ENCODE assay signal across 30 mouse cellular contexts in genomic region chr14:61810836-61811235, GRCm38 (mm10).
DNase-seq lines count a peak whose midpoint lies in the region; ATAC-seq and TF ChIP-seq lines count a peak whose summit lies in the region.
"Had no signal": no experiment of that assay in that cellular context is flagged by ENCODE, and none has a peak within 500 bp of the region (broad histone marks: within the 10 kb centered on the region; RNA-seq: fewer than 3 reads in every experiment).

No protein-coding gene starts in this region.

- H3K4me3 ChIP-seq in heart, embryonic 10.5 days: no peak overlapping the region
- no peak overlapping the region for H3K4me3 ChIP-seq in hindbrain, postnatal 0 days (ENCODE audit: low read length)
- H3K4me3 ChIP-seq in hindbrain, embryonic 12.5 days: no peak overlapping the region
- no peak overlapping the region for H3K4me3 ChIP-seq in embryonic facial prominence, embryonic 12.5 days
- H3K4me3 ChIP-seq in limb, embryonic 14.5 days (replicated peaks; ENCODE audit: low read length): no peak overlapping the region
- H3K4me3 ChIP-seq: forebrain, embryonic 12.5 days; layer of hippocampus, adult 2 months; left cerebral cortex, adult 2 months; midbrain, embryonic 15.5 days; myocyte; neural tube, embryonic 13.5 days had no signal

- TF ChIP-seq POLR2A in limb, embryonic 14.5 days (IDR thresholded peaks at IDR 0.05; ENCODE audit: borderline replicate concordance, extremely low read depth, insufficient read depth, insufficient read length): no peak

- H3K27ac ChIP-seq in heart, embryonic 10.5 days: no peak overlapping the region
- no peak overlapping the region for H3K27ac ChIP-seq in hindbrain, postnatal 0 days
- no peak overlapping the region for H3K27ac ChIP-seq in hindbrain, embryonic 12.5 days
- peak overlapping the region; percentile 31; the same call in 1 of the 2 replicates for H3K27ac ChIP-seq in embryonic facial prominence, embryonic 12.5 days
- H3K27ac ChIP-seq in limb, embryonic 14.5 days (replicated peaks; ENCODE audit: low read depth, low read length): peak overlapping the region; percentile 43; the same call in 1 of the 2 replicates
- H3K27ac ChIP-seq: forebrain, embryonic 12.5 days; layer of hippocampus, adult 2 months; left cerebral cortex, adult 2 months; liver, embryonic 14.5 days; macrophage; midbrain, embryonic 15.5 days; neural tube, embryonic 13.5 days had no signal

- no peaks in the 10 kb centered on the region for H3K9me3 ChIP-seq in heart, embryonic 10.5 days
- H3K9me3 ChIP-seq in hindbrain, postnatal 0 days (ENCODE audit: low read length): no peaks in the 10 kb centered on the region
- H3K9me3 ChIP-seq in hindbrain, embryonic 12.5 days (replicated peaks): no peaks in the 10 kb centered on the region
- H3K9me3 ChIP-seq in embryonic facial prominence, embryonic 12.5 days: no peaks in the 10 kb centered on the region
- no peaks in the 10 kb centered on the region for H3K9me3 ChIP-seq in limb, embryonic 14.5 days (ENCODE audit: control insufficient read depth, low read length)
- H3K9me3 ChIP-seq: forebrain, embryonic 12.5 days; G1E; midbrain, embryonic 15.5 days; neural tube, embryonic 13.5 days had no signal

- DNase-seq in heart, adult 11 months: peak; percentile 66
- DNase-seq in heart, embryonic 10.5 days (ENCODE audit: low spot score): no peak
- DNase-seq in hindbrain, postnatal 0 days (ENCODE audit: low spot score): no peak
- peak; percentile 48 for DNase-seq in limb, embryonic 14.5 days (ENCODE audit: low spot score)
- DNase-seq: adrenal gland, adult 8-10 months; cerebellum, adult 2 months; cerebellum, postnatal 14 days; forebrain, postnatal 0 days; gastrocnemius, postnatal 10 days; heart, postnatal 10 days; kidney, adult 18-20 months; kidney, postnatal 36 days; liver; lung, adult 2 months; lung, postnatal 10 days; right cerebral cortex, postnatal 25 days; thymus, postnatal 14 days had no signal

- 0 out of 2 replicates have a peak, but pooled peaks cover 9% of the 10 kb centered on the region for H3K27me3 ChIP-seq in heart, embryonic 10.5 days (ENCODE audit: insufficient read depth, poor library complexity, severe bottlenecking)
- H3K27me3 ChIP-seq in hindbrain, postnatal 0 days (ENCODE audit: insufficient read depth, low read length): no peaks in the 10 kb centered on the region
- no peaks in the 10 kb centered on the region for H3K27me3 ChIP-seq in hindbrain, embryonic 12.5 days
- no peaks in the 10 kb centered on the region for H3K27me3 ChIP-seq in embryonic facial prominence, embryonic 12.5 days
- H3K27me3 ChIP-seq in limb, embryonic 14.5 days (ENCODE audit: control insufficient read depth, insufficient read depth, low read length): no peaks in the 10 kb centered on the region
- H3K27me3 ChIP-seq: forebrain, embryonic 12.5 days; midbrain, embryonic 15.5 days; neural tube, embryonic 13.5 days had no signal

- H3K36me3 ChIP-seq in heart, embryonic 10.5 days: no peaks in the 10 kb centered on the region
- H3K36me3 ChIP-seq in hindbrain, postnatal 0 days (ENCODE audit: insufficient read depth, low read length): no peaks in the 10 kb centered on the region
- no peaks in the 10 kb centered on the region for H3K36me3 ChIP-seq in hindbrain, embryonic 12.5 days
- no peaks in the 10 kb centered on the region for H3K36me3 ChIP-seq in embryonic facial prominence, embryonic 12.5 days
- no peaks in the 10 kb centered on the region for H3K36me3 ChIP-seq in limb, embryonic 14.5 days (ENCODE audit: control insufficient read depth, insufficient read depth, low read length)
- H3K36me3 ChIP-seq: forebrain, embryonic 12.5 days; G1E; midbrain, embryonic 15.5 days; neural tube, embryonic 13.5 days had no signal

- no peak overlapping the region for H3K9ac ChIP-seq in hindbrain, postnatal 0 days (replicated peaks; ENCODE audit: low read length)
- no peak overlapping the region for H3K9ac ChIP-seq in hindbrain, embryonic 12.5 days
- H3K9ac ChIP-seq in embryonic facial prominence, embryonic 12.5 days: no peak overlapping the region
- H3K9ac ChIP-seq in limb, embryonic 14.5 days (ENCODE audit: low read depth, low read length, severe bottlenecking): no peak overlapping the region
- H3K9ac ChIP-seq: forebrain, embryonic 12.5 days; forebrain, postnatal 0 days; liver, embryonic 14.5 days; midbrain, embryonic 15.5 days; neural tube, embryonic 13.5 days had no signal

- 0 out of 2 replicates have a peak overlapping the region, but pooled peaks have one; percentile 5 for H3K4me2 ChIP-seq in hindbrain, postnatal 0 days (ENCODE audit: low read depth, low read length)
- H3K4me2 ChIP-seq in hindbrain, embryonic 12.5 days (replicated peaks): no peak overlapping the region
- peak overlapping the region; percentile 8; the same call in 1 of the 2 replicates for H3K4me2 ChIP-seq in embryonic facial prominence, embryonic 12.5 days (replicated peaks)
- H3K4me2 ChIP-seq in limb, embryonic 14.5 days (replicated peaks; ENCODE audit: low read depth, low read length, severe bottlenecking): peak overlapping the region; percentile 17; the same call in 1 of the 2 replicates
- H3K4me2 ChIP-seq: forebrain, embryonic 12.5 days; heart, embryonic 11.5 days; midbrain, embryonic 15.5 days; neural tube, embryonic 13.5 days had no signal

- WGBS in heart, embryonic 10.5 days: 78% methylated on average over 5 of the region's 5 CpGs
- WGBS in hindbrain, postnatal 0 days: 69% methylated on average over 5 of the region's 5 CpGs
- 75% methylated on average over 5 of the region's 5 CpGs for WGBS in hindbrain, embryonic 12.5 days
- 30% methylated on average over 5 of the region's 5 CpGs for WGBS in embryonic facial prominence, embryonic 12.5 days
- 22% methylated on average over 5 of the region's 5 CpGs for WGBS in limb, embryonic 14.5 days

- no peaks in the 10 kb centered on the region for H3K4me1 ChIP-seq in heart, embryonic 10.5 days
- 0 out of 2 replicates have a peak, but pooled peaks cover 3% of the 10 kb centered on the region for H3K4me1 ChIP-seq in hindbrain, postnatal 0 days (ENCODE audit: insufficient read depth, low read length)
- H3K4me1 ChIP-seq in hindbrain, embryonic 12.5 days: peaks cover 7% of the 10 kb centered on the region
- peaks cover 31% of the 10 kb centered on the region; the same call in 1 of the 2 replicates for H3K4me1 ChIP-seq in embryonic facial prominence, embryonic 12.5 days
- peaks cover 34% of the 10 kb centered on the region for H3K4me1 ChIP-seq in limb, embryonic 14.5 days (ENCODE audit: control insufficient read depth, insufficient read depth, low read length)

- no peak for TF ChIP-seq CTCF in hindbrain, postnatal 0 days (IDR thresholded peaks at IDR 0.05; ENCODE audit: low read depth)

- no peak for ATAC-seq in hindbrain, postnatal 0 days
- ATAC-seq in hindbrain, embryonic 12.5 days (ENCODE audit: low FRiP score): no peak
- ATAC-seq in embryonic facial prominence, embryonic 12.5 days (ENCODE audit: insufficient number of reproducible peaks, insufficient read depth, low FRiP score, low TSS enrichment): no peak
- ATAC-seq in limb, embryonic 14.5 days (ENCODE audit: low FRiP score, low read depth): no peak
- no peak for ATAC-seq in megakaryocyte-erythroid progenitor cell, adult 5-6 weeks (replicated peaks; ENCODE audit: low FRiP score, low TSS enrichment, poor library complexity, severe bottlenecking)
- ATAC-seq: forebrain, postnatal 0 days; midbrain, embryonic 15.5 days had no signal

Comparison
In these comparisons a context has a peak if more than half of its experiments do, and no peak if none do; other contexts are left out.
1. DNase-seq: peak in heart, adult 11 months (single experiment) and limb, embryonic 14.5 days (single experiment); none in heart, embryonic 10.5 days (single experiment) and hindbrain, postnatal 0 days (single experiment).
2. H3K27ac ChIP-seq: peak in embryonic facial prominence, embryonic 12.5 days (single experiment) and limb, embryonic 14.5 days (single experiment); none in heart, embryonic 10.5 days (single experiment), hindbrain, postnatal 0 days (single experiment) and hindbrain, embryonic 12.5 days (single experiment).